In the genomic region with DNA sequence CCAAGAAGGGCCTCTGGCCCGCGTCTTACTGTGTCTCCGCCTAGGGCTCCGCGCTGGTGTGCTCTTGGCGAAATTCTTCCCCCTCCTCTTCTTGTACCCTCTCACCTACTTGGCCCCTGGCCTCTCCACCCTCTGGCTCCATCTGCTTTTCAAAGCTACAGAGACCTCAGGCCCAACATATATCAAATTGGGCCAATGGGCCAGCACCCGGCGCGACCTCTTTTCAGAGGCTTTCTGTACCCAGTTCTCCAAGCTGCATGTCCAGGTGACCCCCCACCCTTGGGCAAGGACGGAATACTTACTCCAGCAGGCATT, we compare ENCODE assay signal across 8 mouse cellular contexts. TPM values are rescaled to one million over a fixed set of nuclear protein-coding genes. Genes with fewer than 3 reads are reported as not detected.
DNase-seq lines count a peak whose midpoint lies in the region; ATAC-seq and TF ChIP-seq lines count a peak whose summit lies in the region.

No protein-coding gene starts in this region.

- TF ChIP-seq POLR2A in cerebellum, adult 2 months (IDR thresholded peaks at IDR 0.05; ENCODE audit: borderline replicate concordance, insufficient read depth, low read length) = no peak
- TF ChIP-seq POLR2A in myocyte (IDR thresholded peaks at IDR 0.05; ENCODE audit: insufficient read length, low read depth) = no peak

- no peaks in the 10 kb centered on the region for H3K4me1 ChIP-seq in cerebellum, adult 2 months (ENCODE audit: control insufficient read depth, insufficient read depth, low read length)
- H3K4me1 ChIP-seq in heart, embryonic 15.5 days (replicated peaks) = peaks cover 12% of the 10 kb centered on the region

- no peaks in the 10 kb centered on the region for H3K79me2 ChIP-seq in myocyte (ENCODE audit: control insufficient read depth, insufficient read depth)

- H3K36me3 ChIP-seq in heart, embryonic 15.5 days = peaks cover 26% of the 10 kb centered on the region
- no peaks in the 10 kb centered on the region for H3K36me3 ChIP-seq in myocyte (ENCODE audit: control insufficient read depth, insufficient read depth)

- no peak for ATAC-seq in heart, embryonic 15.5 days (replicated peaks; ENCODE audit: insufficient number of reproducible peaks, insufficient read depth, low FRiP score, low read depth)

- no peaks in the 10 kb centered on the region for H3K9me3 ChIP-seq in heart, embryonic 15.5 days (replicated peaks)

- H3K27ac ChIP-seq in left cerebral cortex, adult 2 months = peak overlapping the region; percentile 96
- peak overlapping the region; percentile 80 for H3K27ac ChIP-seq in cerebellum, adult 2 months (ENCODE audit: insufficient read depth, low read length)
- H3K27ac ChIP-seq in heart, embryonic 15.5 days = peak overlapping the region; percentile 96

- H3K4me3 ChIP-seq in left cerebral cortex, adult 2 months = peak overlapping the region; percentile 74
- peak overlapping the region; percentile 74 for H3K4me3 ChIP-seq in cerebellum, adult 2 months (replicated peaks; ENCODE audit: insufficient read depth, low read depth, low read length)
- peak overlapping the region; percentile 89 for H3K4me3 ChIP-seq in heart, embryonic 15.5 days
- H3K4me3 ChIP-seq in myocyte = peak overlapping the region; percentile 61

- no peak for DNase-seq in left cerebral cortex, adult 2 months (ENCODE audit: extremely low spot score in 1 of 2, low spot score in 2 of 2)
- DNase-seq in left cerebral cortex, postnatal 10 days (ENCODE audit: extremely low spot score in 1 of 2, low spot score in 2 of 2) = no peak
- DNase-seq in cerebellum, adult 2 months = peak; percentile 39 to 54
- peak; percentile 46 for DNase-seq in kidney, postnatal 14 days
- no peak for DNase-seq in left cerebral cortex, postnatal 36 days (ENCODE audit: low spot score in 2 of 2)
- no peak for DNase-seq in spleen, postnatal 36 days (ENCODE audit: low spot score in 2 of 2)

- TF ChIP-seq CTCF in left cerebral cortex, adult 2 months (IDR thresholded peaks at IDR 0.05) = no peak
- no peak for TF ChIP-seq CTCF in cerebellum, adult 2 months (IDR thresholded peaks at IDR 0.05; ENCODE audit: borderline replicate concordance, insufficient read depth, low read depth, low read length)

- peak overlapping the region; percentile 49 for H3ac ChIP-seq in myocyte (ENCODE audit: control insufficient read depth, insufficient read length)

- no peaks in the 10 kb centered on the region for H3K27me3 ChIP-seq in cerebellum, adult 2 months (ENCODE audit: control insufficient read depth, insufficient read depth, low read length)
- H3K27me3 ChIP-seq in heart, embryonic 15.5 days = no peaks in the 10 kb centered on the region
- H3K27me3 ChIP-seq in myocyte (ENCODE audit: control insufficient read depth, insufficient read depth, insufficient read length) = no peaks in the 10 kb centered on the region

- 2% methylated on average over 10 of the region's 10 CpGs for WGBS in cerebellum, adult 2 months
- 30% methylated on average over 10 of the region's 10 CpGs for WGBS in heart, embryonic 15.5 days

- peak overlapping the region; percentile 85 for H3K9ac ChIP-seq in heart, embryonic 15.5 days

- intact Hi-C loops in left cerebral cortex, adult 2 months (cut with DNase I) = no loop called here
- intact Hi-C loops in left cerebral cortex, postnatal 10 days (cut with DNase I) = no loop called here
- intact Hi-C loops in left cerebral cortex, postnatal 36 days (cut with DNase I) = loop anchor here (5.0 kb wide), 1 partner anchor 157 kb away; no protein-coding TSS in a partner anchor

- H3K4me2 ChIP-seq in heart, embryonic 15.5 days = peak overlapping the region; percentile 89
- H3K4me2 ChIP-seq in myocyte (ENCODE audit: low read depth) = peak overlapping the region; percentile 84

TF ChIP-seq in myocyte, 11 proteins besides CTCF, POLR2A, EP300 and RAD21:
- TF ChIP-seq CEBPB (IDR thresholded peaks at IDR 0.05; ENCODE audit: insufficient read depth, poor library complexity, severe bottlenecking) = no peak
- no peak for TF ChIP-seq MAX (IDR thresholded peaks at IDR 0.05; ENCODE audit: low read depth)
- no peak for TF ChIP-seq TCF12 (IDR thresholded peaks at IDR 0.05; ENCODE audit: insufficient read depth, poor library complexity, severe bottlenecking)
- no peak for TF ChIP-seq POLR2AphosphoS2 (IDR thresholded peaks at IDR 0.05; ENCODE audit: insufficient read length, low read depth)
- TF ChIP-seq MYOD1 (IDR thresholded peaks at IDR 0.05; ENCODE audit: control insufficient read depth in 1 of 3, insufficient read length in 2 of 3, low read depth in 2 of 3) = no peak
- TF ChIP-seq REST (IDR thresholded peaks at IDR 0.05; ENCODE audit: insufficient read depth, insufficient read length) = no peak
- TF ChIP-seq SRF (IDR thresholded peaks at IDR 0.05; ENCODE audit: control insufficient read depth, insufficient read length, low read depth) = no peak
- no peak for TF ChIP-seq TCF3 (IDR thresholded peaks at IDR 0.05; ENCODE audit: insufficient read length, low read depth)
- no peak for TF ChIP-seq USF1 (IDR thresholded peaks at IDR 0.05; ENCODE audit: low read depth)
- TF ChIP-seq E2F4 (IDR thresholded peaks at IDR 0.05; ENCODE audit: insufficient read depth) = no peak
- TF ChIP-seq MYOG (IDR thresholded peaks at IDR 0.05; ENCODE audit: control insufficient read depth in 1 of 3, insufficient read depth in 1 of 3, insufficient read length in 2 of 3, low read depth in 2 of 3) = no peak
TF ChIP-seq in myocyte: peak in this region for 0.

RNA-seq across cellular contexts. Expression of gene Adck2, which starts 0.8 kb away (rescaled TPM):
- total RNA-seq in left cerebral cortex, adult 2 months (2021) = 10 to 100 TPM; 26.6 to 29.1 TPM
- total RNA-seq in left cerebral cortex, postnatal 10 days (2021) = 10 to 100 TPM; 24.2 to 29.8 TPM
- polyA plus RNA-seq in cerebellum, adult 2 months (2012; rRNA removed) = 30.2 and 33.2 TPM in 2 replicates
- 18.4 and 18.9 TPM in 2 replicates for polyA plus RNA-seq in heart, embryonic 15.5 days (2015; fragmentation: Nextera tagmentation; extraction: Ambion mirVana)
- polyA plus RNA-seq in myocyte (2012; fragmentation: generic; extraction: Trizol) = 11.0 TPM
- total RNA-seq in left cerebral cortex, postnatal 36 days (2021) = 10 to 100 TPM; 28.5 to 31.7 TPM

RNA-seq across cellular contexts. Expression of gene Gm42420, which starts 11.0 kb away (rescaled TPM):
- under 1 TPM in 1 of 2 experiments, not detected in 1; 0.79 TPM for total RNA-seq in left cerebral cortex, adult 2 months (2021)
- total RNA-seq in left cerebral cortex, postnatal 10 days (2021) = not detected
- 0.72 and 0.95 TPM in 2 replicates for polyA plus RNA-seq in cerebellum, adult 2 months (2012; rRNA removed)
- polyA plus RNA-seq in heart, embryonic 15.5 days (2015; fragmentation: Nextera tagmentation; extraction: Ambion mirVana) = 2.0 TPM in 1 of 2 replicates, not detected in the other
- polyA plus RNA-seq in myocyte (2012; fragmentation: generic; extraction: Trizol) = 0.22 TPM
- total RNA-seq in left cerebral cortex, postnatal 36 days (2021) = 1 to 10 TPM in 1 of 2 experiments, not detected in 1; 1.3 TPM

RNA-seq across cellular contexts. Expression of gene Dennd2a, which starts 16.8 kb away (rescaled TPM):
- total RNA-seq in left cerebral cortex, adult 2 months (2021) = 10 to 100 TPM; 23.2 to 25.3 TPM
- total RNA-seq in left cerebral cortex, postnatal 10 days (2021) = 10 to 100 TPM; 19.8 to 21.8 TPM
- polyA plus RNA-seq in cerebellum, adult 2 months (2012; rRNA removed) = 12.3 and 13.5 TPM in 2 replicates
- polyA plus RNA-seq in heart, embryonic 15.5 days (2015; fragmentation: Nextera tagmentation; extraction: Ambion mirVana) = 11.9 and 14.6 TPM in 2 replicates
- 8.4 TPM for polyA plus RNA-seq in myocyte (2012; fragmentation: generic; extraction: Trizol)
- 10 to 100 TPM; 20.5 to 23.7 TPM for total RNA-seq in left cerebral cortex, postnatal 36 days (2021)

RNA-seq across cellular contexts. Expression of gene Ndufb2, which starts 17.9 kb away (rescaled TPM):
- total RNA-seq in left cerebral cortex, adult 2 months (2021) = 100 to 1,000 TPM; 162 to 183 TPM
- total RNA-seq in left cerebral cortex, postnatal 10 days (2021) = 100 to 1,000 TPM; 196 to 198 TPM
- polyA plus RNA-seq in cerebellum, adult 2 months (2012; rRNA removed) = 315 and 319 TPM in 2 replicates
- 546 and 708 TPM in 2 replicates for polyA plus RNA-seq in heart, embryonic 15.5 days (2015; fragmentation: Nextera tagmentation; extraction: Ambion mirVana)
- 267 TPM for polyA plus RNA-seq in myocyte (2012; fragmentation: generic; extraction: Trizol)
- 100 to 1,000 TPM; 174 to 188 TPM for total RNA-seq in left cerebral cortex, postnatal 36 days (2021)

Comparison
In these comparisons a context has a peak if more than half of its experiments do, and no peak if none do; other contexts are left out.
1. DNase-seq: peak in cerebellum, adult 2 months (2 of 2) and kidney, postnatal 14 days (single experiment); none in left cerebral cortex, adult 2 months (0 of 2), left cerebral cortex, postnatal 10 days (0 of 2), left cerebral cortex, postnatal 36 days (0 of 2) and spleen, postnatal 36 days (0 of 2).
2. Peak in every context shown above with its lines, with median percentiles within 50 percentile points of each other: H3K27ac ChIP-seq and H3K4me3 ChIP-seq.